Mouse (Mus musculus) bone marrow, adult 2 months (tissue): Measurements from ENCODE around the gene Pdcd5.

Source experiments
- CTCF ChIP-seq: fragments of 200-500 bp; IDR thresholded peaks from 2 replicates; pipeline ENCODE4 v1.5.1; 2011; ENCODE audit warnings: low read length, control low read depth; ENCODE audit not compliant: control insufficient read depth, insufficient read depth
- POLR2A ChIP-seq: fragments of 200-500 bp; IDR thresholded peaks from 2 replicates; pipeline ENCODE4 v1.6.1; 2011; ENCODE audit warnings: low read depth, mild to moderate bottlenecking, control low read depth, low read length, borderline replicate concordance; ENCODE audit not compliant: control insufficient read depth

GRCm38 (mm10) chr7:35646317-35647081 is 822 bp downstream of the Pdcd5 start:
- TF ChIP-seq CTCF (no peak), POLR2A (no peak)
